Mouse (Mus musculus) lung, postnatal 0 days (tissue): ENCODE data around the gene Dstn.

Experiments used
- CTCF ChIP-seq: IDR thresholded peaks from 2 replicates; pipeline ENCODE4 v1.5.1; 2016; ENCODE audit warnings: antibody characterized with exemption, mild to moderate bottlenecking
- EP300 ChIP-seq: IDR thresholded peaks from 2 replicates; pipeline ENCODE4 v1.6.1; 2016; ENCODE audit warnings: antibody characterized with exemption, mild to moderate bottlenecking, control low read depth

- TF ChIP-seq CTCF: no peak
- TF ChIP-seq EP300: peak; percentile 45; the same call in 1 of the 2 replicates
Observed at GRCm38 (mm10) chr2:143982152-143982551, 67.0 kb downstream of the Dstn start.
